Mouse (Mus musculus): ENCODE measurements around the gene Psmg1.
A peak's percentile ranks its signal among the peaks of the same experiment; 100 is the strongest.
"Not testable (repeated sequence)": the region's sequence is repeated elsewhere in the genome, so short reads cannot be mapped to it uniquely, and the experiment has no call there.

Psmg1 gene

DNA sequence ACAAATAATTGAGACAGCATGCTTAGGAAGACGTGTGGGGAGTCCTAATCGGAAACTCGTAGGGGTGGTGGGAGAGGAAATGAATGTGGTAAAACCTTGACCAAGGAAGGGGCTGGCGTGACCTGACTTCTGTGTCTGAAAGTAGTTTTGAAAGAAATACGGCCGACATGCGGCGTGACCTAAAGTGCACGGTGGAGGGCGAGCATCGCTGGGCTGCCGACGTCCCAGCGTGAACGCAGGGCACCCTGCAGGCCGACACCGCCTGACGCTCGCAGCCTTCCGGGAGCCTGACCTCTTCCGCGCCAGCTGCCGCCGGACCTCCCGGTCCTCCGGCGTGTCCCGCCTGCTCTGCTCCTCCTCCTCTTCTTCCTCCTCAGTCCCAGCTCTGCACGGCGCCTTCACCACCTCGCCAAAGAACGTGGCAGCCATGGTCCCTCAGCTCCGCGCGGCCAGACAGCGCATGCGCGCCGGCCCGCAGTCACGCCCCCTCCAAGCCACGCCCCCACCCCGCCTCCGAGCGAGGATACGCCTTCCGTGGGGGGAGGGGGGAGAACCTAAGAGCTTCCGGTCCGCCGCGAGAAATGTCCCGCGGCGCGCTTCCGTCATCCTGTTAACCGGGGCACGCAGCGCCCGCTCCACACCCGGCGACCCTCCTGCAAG, at the start of gene Psmg1:
Psmg1 (minus strand) TSS at position 499 of the 660 bp plus-strand sequence.
- DNase-seq (ENCODE audit: low read depth, low spot score) = peak; percentile 95

DNA sequence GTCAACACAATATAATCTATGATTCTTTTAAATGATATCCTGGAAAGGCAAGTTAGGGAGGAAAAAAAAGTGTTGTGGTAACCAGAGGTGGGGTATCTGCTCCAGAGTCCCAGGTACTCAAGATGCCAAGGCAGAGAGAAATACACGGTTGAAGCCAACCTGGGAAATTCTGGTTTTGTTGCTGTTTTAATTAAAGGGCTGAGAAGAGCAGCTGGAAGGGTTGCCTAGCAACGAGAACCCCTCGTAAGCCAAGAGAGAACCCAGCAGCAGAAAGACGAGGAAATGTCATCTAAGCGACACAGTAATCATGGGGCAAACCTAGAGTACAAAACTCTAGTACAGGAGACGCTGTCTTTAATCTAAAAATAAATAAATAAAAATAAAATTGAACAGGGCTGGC, 48.8 kb upstream of the Psmg1 start:
- no peak for DNase-seq (ENCODE audit: low read depth, low spot score)

DNA sequence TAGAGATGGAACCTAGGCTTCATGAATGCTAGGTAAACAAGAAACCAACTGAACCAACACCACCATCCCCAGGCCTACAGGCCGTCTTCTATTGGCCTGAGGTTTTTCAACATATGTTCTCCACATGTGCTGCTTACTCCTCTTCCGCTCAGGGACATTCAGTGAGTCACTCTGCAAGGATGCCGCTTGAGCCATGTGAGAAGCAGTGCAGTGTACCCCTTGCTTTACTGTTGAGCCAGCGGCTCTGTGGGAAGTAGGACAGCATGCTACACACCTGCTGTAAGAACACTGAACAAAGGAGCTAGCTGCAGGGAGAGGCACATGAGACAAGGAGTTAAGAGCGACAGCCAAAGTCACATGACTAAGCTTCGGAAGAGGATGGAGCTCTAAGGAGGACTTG, 43.7 kb upstream of the Psmg1 start:
- no peak for DNase-seq (ENCODE audit: low read depth, low spot score)

DNA sequence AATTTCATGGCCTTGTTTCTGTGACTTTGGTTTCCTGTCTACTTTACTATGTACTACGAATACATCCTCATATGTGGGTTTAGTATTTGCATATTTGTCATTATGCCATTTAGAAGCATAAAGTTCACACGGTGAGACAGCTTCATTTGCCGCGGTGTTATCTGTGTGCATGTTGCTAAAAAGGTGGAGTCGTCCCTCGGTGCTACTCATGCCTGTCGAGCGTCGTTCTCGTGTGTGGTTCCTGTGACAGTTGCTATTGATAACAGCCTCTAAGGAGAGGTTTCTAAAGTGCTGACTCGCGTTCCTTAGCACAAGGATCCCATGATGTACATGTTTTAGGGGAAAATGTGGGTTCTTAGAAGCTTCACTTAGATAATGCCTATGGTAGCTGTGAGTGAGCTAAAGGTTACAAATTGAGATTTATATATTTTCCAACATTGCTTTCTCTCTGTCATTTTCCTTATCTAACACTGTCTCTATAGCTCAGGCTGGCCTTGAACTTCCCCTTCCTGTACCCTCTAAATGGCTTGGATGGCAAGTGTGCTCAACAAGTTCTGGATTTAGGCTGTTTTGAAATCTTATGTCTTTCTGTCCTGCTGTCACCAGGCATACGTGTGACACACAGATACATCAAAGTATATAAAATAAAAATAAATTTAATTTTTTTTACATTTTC, 41.7 kb upstream of the Psmg1 start:
- no peak for DNase-seq (ENCODE audit: low read depth, low spot score)

DNA sequence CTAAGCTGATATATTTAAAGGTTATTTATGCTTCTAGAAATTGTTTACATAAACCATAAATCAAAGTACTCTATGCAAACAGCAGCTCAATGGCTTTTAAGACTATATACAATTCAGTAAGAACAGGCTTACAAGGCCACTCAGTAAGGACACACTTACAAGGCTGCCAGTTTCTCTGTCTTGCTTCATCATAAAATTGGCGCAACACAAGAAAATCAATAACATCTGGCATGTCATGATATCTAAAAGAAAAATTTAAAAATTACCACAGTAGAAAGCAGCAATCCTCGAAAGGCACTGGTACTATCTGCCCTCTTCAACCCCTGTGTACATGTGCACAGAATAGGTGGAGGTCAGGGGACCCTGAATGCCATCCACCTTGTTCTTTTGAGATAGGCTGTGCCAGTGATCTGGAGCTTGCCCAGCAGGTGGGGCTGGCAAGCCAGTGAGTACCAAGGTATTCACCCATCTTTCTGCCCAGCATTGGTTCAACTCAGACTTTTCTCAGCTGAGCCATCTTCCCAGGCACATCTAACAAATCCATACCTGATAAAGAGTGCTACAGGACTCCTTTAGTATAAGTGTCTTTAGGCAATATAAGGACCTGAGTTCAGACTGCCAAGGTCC, 39.8 kb upstream of the Psmg1 start:
- peak; percentile 13 for DNase-seq (ENCODE audit: low read depth, low spot score)

DNA sequence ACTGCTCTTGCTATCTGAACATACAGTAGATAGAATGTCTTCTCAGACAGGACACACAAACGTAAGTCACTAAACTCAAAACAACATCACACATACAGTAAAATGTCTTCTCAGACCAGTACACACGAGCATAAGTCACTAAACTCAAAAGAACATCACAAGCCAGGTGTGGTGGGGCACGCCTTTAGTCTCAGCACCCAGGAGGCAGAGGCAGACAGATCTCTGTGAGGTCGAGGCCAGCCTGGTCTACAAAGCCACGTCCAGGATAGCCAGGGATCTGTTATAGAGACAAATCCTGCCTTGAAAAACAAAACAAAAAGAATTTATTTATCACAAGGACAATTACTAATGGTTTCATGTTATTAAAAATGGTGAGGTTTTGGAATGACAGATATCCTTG, 35.5 kb upstream of the Psmg1 start:
- DNase-seq (ENCODE audit: low read depth, low spot score) = no peak

DNA sequence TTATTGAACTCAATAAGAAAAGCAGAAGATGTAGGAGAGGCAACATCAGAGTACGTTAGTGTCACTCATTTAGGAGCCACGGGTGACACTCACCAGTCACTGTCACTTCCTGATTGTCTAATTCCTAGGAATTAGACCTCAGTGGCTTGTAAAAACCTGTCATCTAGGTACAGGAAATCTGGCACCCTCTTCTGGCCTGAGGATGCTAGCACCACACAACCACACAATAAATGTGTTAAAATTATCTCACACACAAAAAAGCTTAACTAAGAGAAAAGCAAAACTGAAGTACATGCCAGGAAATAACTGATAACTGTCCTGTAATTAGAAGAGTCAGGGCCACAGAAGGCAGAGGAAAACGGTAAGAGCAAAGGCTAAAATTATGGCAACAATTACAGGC, 34.5 kb upstream of the Psmg1 start:
- DNase-seq (ENCODE audit: low read depth, low spot score) = no peak

DNA sequence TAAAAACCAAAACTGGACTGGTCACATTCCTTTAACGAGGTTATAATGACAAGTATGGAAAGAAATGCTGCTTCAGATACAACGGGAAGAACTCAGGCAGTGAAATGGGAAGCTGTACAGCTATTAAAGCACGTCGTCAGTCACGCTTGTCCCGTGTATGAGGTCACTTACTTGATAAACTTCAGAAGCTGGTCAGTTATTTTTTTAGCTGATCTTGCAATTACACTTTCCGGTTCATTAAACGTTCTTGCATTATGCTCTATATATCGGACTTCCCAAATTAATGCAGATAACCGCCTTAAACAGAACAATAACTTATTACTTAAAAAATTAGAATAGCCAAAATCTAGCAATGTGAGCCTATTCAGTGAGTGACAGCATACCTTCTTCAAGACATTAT, 30.3 kb upstream of the Psmg1 start:
- no peak for DNase-seq (ENCODE audit: low read depth, low spot score)

DNA sequence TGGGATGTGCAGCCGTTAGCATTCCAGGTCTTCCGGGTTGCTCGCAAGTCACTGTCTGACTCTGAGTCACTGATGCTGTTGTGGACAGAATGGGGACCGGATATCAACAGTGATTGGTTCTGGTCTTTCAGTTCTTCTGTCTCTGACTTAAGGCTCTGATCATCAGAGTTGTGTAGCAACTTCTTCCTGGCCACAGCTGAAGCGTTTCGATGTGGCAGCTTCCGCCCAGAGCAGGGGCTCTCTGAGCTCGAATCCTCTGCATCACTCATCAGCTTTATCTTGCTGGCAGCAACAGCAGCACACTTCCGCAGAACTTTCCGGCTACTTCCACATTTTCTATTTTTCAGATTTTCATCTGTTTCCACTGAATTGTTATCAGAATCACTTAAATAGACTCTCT, 18.4 kb upstream of the Psmg1 start:
- not testable (repeated sequence) for DNase-seq (ENCODE audit: low read depth, low spot score)

DNA sequence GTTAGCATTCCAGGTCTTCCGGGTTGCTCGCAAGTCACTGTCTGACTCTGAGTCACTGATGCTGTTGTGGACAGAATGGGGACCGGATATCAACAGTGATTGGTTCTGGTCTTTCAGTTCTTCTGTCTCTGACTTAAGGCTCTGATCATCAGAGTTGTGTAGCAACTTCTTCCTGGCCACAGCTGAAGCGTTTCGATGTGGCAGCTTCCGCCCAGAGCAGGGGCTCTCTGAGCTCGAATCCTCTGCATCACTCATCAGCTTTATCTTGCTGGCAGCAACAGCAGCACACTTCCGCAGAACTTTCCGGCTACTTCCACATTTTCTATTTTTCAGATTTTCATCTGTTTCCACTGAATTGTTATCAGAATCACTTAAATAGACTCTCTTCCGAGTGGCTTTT, 13.5 kb upstream of the Psmg1 start:
- DNase-seq (ENCODE audit: low read depth, low spot score) = not testable (repeated sequence)

DNA sequence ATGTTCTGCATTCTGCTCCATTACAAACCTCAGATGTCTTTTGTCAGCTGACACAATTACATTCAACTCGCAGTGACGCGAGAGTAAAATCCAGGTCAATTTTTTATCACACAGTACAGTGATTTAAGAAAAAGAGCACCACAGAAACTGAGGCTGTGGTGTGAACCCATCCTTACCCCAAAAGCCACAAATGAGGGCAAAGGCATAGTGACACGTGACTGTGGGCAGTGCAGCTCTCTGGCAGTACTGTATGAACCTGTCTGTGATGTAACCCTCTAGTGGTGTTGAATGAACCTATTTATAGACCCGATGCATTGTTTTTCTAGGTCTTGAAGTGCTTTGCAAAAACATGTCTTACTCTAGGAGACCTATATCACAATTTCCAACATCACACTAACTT, 8.5 kb upstream of the Psmg1 start:
- DNase-seq (ENCODE audit: low read depth, low spot score) = no peak

DNA sequence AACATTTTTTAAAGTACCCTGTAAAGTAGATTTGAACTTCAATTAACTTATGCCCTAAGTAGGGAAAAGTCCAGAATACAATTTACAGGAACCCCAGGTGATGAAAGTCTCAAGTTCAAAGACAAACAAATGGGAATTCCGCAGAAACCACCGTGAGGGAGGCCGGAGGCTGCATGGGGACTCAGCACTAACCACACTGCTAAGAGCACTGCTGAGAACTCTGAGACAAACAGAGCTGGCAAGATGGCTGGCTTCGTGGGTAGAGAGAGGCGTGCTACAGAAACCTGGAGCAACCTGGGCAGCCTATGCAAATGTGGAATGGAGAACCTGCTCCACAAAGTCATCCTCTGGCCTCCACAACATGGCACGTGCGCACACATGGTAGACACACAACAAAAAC, 5.4 kb upstream of the Psmg1 start:
- no peak for DNase-seq (ENCODE audit: low read depth, low spot score)

DNA sequence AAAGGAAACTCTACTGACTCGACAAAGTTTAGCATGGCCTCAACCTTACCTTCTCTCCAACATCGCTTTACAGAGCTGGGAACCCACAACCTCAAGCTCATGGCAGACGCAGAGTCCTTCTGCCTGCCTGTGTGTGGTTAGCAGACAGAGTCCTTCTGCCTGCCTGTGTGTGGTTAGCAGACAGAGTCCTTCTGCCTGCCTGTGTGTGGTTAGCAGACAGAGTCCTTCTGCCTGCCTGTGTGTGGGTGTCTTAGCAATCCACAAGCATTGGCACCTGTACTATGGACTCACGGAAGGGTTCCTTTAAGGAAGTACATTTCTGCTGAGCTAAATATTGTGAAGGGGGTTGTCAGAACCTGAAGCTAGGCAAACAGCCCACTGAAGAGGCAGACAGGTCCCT, 3.8 kb upstream of the Psmg1 start:
- not testable (repeated sequence) for DNase-seq (ENCODE audit: low read depth, low spot score)

DNA sequence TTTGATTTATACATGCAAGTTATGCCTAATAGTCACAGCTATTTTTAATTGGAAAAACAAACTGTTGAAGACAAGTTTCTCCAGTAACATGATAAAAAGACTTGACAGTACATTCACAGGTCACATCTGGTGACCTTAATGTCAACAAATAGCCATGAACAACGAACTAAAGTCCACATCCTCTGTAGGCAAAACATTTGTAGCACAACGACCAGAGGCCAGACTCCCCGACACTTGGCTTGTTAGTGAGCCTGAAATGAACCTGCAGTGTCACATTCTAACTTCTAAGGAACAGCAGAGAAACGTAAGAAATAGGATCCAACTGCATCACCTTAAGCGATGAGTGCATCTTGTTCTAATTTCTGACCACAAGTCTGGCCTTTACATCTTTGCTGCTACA, 1.8 kb upstream of the Psmg1 start:
- DNase-seq (ENCODE audit: low read depth, low spot score) = no peak

DNA sequence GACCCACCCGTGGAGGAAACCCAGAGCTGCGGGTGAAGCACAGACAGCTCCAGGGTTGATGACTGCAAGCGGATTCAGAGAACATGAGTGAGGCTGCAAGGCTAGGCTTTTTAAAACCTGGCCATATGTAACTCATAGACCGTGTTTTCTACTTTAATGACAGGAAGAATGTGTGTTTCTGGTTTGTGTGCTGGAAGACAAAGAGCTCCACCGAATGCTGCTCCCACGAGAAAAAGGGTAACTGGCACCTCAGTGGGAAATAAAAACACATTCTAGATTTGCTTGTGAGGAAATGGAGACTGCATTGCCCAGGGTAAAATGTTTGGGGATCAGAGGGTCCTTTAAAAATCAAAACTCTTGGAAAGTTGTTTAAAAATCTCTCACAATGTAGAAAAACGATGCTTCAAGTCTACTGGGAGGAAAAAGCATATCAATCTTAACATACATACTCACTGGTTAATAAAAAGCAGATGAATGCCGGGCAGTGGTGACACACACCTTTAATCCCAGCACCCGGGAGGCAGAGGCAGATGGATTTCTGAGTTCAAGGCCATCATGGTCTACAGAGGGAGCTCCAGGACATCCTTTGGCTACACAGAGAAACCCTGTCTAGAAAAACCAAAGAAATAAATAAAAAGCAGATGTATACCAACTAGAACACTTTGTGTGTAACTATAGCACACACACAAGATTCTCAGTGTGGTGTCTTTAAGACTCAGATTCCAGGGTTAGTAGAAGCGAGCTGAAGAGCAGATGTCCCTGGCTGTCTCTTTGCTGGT, 551 bp upstream of the Psmg1 start:
- no peak for DNase-seq (ENCODE audit: low read depth, low spot score)

DNA sequence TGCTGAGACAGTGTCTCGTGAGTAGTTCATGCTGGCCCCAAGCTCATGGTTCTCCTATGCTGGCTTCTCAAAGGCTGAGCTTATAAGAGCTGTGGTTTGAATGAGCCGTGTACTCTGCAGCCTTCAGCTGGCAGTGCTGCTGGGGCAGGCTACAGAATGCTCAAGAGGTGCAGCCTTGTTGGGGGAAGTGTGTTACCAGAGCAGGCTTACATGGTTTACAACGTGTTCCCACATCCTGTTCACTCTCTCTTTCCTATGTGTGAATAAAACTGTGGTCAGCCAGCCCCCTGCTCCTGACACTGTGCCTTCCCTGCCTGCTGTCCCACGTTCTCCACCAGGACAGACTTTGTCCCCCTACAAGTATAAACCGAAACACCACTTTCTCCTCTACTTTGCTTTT, 5.8 kb downstream of the Psmg1 start:
- DNase-seq (ENCODE audit: low read depth, low spot score) = no peak

DNA sequence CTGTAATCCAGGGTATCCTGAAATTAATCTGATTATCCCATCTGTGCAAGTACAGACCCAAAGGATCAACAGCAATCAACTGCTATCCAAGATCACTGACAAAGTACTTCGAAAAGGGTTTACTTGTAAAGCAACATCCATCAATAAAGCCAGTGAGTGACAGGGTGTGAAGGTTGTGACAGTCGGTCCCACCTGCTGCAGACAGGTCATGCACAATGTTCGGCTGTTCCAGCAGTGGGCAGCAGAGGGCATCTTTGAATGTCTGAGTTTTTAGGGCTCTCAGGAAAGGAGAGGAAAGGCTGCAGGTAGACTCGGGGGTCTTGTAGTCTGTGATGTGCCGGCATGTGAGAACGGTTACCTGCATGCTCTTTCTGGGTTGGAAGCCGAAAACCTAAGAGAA, 7.2 kb downstream of the Psmg1 start:
- peak; percentile 23 for DNase-seq (ENCODE audit: low read depth, low spot score)

DNA sequence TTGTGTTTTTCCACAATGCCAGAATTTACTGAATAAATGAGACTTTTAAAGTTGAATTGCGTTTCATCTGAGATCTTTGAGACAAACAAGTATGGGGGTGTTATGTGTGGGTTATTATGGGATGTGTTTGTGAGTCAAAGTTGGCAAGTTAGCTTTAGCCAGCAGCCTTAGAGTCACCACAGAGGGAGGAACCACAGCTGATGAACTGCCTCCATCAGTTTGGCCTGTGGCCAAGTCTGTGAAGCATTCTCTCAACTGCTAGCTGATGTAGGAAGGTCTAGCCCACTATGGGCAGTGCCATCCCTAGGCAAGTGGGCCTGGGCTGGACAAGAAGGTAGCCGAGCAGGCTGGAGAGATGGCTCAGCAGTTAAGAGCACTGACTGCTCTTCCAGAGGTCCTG, 19.9 kb downstream of the Psmg1 start:
- no peak for DNase-seq (ENCODE audit: low read depth, low spot score)

DNA sequence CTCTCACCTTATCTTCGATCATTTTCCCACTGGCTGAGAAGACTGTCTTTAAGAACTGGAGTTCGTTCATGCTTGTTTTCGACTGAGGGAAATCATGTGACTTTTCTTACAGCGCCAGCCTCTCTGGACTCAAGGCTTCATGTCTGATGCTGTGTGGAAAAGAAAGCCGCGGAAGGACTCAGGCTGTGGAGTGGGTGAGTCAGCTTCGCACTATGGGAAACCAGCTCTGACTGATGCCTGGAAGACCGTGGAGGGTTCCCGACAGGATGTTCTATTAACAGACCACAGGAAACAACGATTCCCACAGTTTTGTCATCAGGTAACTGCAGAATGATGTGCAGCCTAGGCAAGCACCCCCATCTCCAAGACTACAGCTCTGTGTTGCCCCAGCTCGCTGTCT, 23.3 kb downstream of the Psmg1 start:
- DNase-seq (ENCODE audit: low read depth, low spot score) = no peak

DNA sequence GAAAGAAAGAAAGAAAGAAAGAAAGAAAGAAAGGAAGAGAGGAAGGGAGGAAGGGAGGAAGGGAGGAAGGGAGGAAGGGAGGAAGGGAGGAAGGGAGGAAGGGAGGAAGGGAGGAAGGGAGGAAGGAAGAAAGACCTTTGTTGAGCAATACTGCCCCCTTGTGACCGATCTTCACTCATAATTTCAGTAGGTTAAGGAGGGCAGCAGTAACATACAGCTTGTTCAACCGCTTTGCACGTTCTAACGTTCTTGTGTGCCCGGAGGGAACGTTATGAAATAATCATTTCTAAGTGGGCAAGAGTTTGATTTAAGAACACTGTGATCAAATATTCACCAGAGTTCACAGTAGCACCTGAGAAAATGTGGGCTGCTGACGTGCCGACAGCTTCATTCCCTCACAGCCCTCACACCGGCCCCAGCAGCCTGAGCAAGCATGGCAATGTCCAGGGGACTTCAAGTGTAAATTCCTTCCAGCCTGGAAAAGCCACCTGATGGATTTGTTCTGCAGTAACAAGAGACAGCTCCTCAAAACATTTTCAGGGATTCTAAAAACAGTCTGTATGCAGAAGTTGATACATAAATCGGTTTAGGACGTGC, 26.2 kb downstream of the Psmg1 start:
- DNase-seq (ENCODE audit: low read depth, low spot score) = peak; percentile 46

DNA sequence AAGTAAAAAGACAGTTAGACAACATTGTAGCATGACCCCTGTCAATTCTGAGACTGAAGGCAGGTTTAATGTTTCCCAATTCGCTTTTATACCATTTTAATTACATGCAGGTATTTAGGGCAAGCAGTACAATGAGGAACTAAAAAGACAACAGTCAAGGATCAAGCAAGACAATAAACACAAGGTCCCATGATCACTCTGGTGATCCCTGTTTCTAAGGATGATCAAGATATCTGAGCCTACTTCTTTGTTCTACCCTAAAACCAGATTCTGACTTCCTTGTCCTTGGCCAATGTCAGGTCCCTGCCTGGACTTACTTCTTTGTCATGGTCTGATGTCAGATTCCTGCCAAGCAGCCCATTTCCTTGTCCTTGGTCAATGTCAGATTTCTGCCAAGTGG, 29.3 kb downstream of the Psmg1 start:
- DNase-seq (ENCODE audit: low read depth, low spot score) = not testable (repeated sequence)

DNA sequence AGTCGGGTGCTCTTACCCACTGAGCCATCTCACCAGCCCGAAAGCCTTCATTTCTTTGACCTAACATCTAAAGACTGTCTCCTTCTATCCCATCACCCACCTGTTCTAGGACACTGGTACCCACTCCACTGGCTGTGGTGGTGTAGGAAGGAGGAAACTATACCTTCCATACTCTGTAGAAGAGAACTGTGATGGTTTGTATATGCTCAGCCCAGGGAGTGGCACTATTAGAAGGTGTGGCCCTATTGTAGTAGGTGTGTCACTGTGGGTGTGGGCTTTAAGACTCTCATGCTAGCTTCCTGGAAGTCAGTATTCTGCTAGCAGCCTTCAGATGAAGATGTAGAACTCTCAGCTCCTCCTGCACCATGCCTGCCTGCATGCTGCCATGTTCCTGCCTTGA, 30.1 kb downstream of the Psmg1 start:
- DNase-seq (ENCODE audit: low read depth, low spot score) = not testable (repeated sequence)

All from retina, postnatal 7 days (tissue).